Mouse (Mus musculus) stomach, embryonic 16.5 days (tissue): Measurements from ENCODE around the gene Hnf1b. TPM values are rescaled to one million over a fixed set of nuclear protein-coding genes. Genes with fewer than 3 reads are reported as not detected.

Source experiments
- ATAC-seq: fragments of 200-750 bp; cut with Nextera tagmentation; 2 replicates; pipeline ENCODE4 v1.8.0; 2017; ENCODE audit warnings: moderate number of reproducible peaks, moderate TSS enrichment; ENCODE audit not compliant: insufficient read depth, low FRiP score
- H3K27ac ChIP-seq: fragments of 300-500 bp; sonication (generic); 2 replicates; pipeline ENCODE4 v1.5.1; 2014; ENCODE audit warnings: low read length
- H3K27me3 ChIP-seq: fragments of 300-500 bp; sonication (generic); 2 replicates; pipeline ENCODE4 v1.6.1; 2014; ENCODE audit warnings: low read length, control low read depth, mixed read lengths; ENCODE audit not compliant: control insufficient read depth, insufficient read depth
- H3K36me3 ChIP-seq: fragments of 300-500 bp; sonication (generic); 2 replicates; pipeline ENCODE4 v1.6.1; 2014; ENCODE audit warnings: low read length; ENCODE audit not compliant: control insufficient read depth, insufficient read depth
- H3K4me1 ChIP-seq: fragments of 300-500 bp; sonication (generic); 2 replicates; pipeline ENCODE4 v1.6.1; 2014; ENCODE audit warnings: low read length, control low read depth, mixed read lengths; ENCODE audit not compliant: control insufficient read depth, insufficient read depth
- H3K4me2 ChIP-seq: fragments of 300-500 bp; sonication (generic); 2 replicates; pipeline ENCODE4 v1.6.1; 2014; ENCODE audit warnings: low read depth, low read length, mixed read lengths
- H3K4me3 ChIP-seq: fragments of 300-500 bp; sonication (generic); replicated peaks from 2 replicates; pipeline ENCODE4 v1.5.1; 2014; ENCODE audit warnings: mild to moderate bottlenecking, low read length
- H3K9ac ChIP-seq: fragments of 300-500 bp; sonication (generic); 2 replicates; pipeline ENCODE4 v1.6.1; 2014; ENCODE audit warnings: low read length
- H3K9me3 ChIP-seq: fragments of 300-500 bp; sonication (generic); replicated peaks from 2 replicates; pipeline ENCODE4 v1.6.1; 2016; ENCODE audit warnings: low read length, control low read depth; ENCODE audit not compliant: control insufficient read depth
- WGBS: fragments of 180-500 bp; shearing (Covaris S2); extraction: QIAGEN DNeasy Blood & Tissue Kit; methylation state at CpG from one replicate; pipeline ENCODE4 v1.1.7; 2014; 5-methylcytosine and 5-hydroxymethylcytosine counted together
- polyA plus RNA-seq: library from polyadenylated mRNA; unstranded; fragments of >200 nt; fragmentation: Nextera tagmentation; extraction: Ambion mirVana; gene quantifications from 2 replicates; pipeline ENCODE4 v1.2.1, GENCODE M21; 2015

Gene Hnf1b
- polyA plus RNA-seq, 1 experiment from 2014 or later = 5.6 TPM

DNA sequence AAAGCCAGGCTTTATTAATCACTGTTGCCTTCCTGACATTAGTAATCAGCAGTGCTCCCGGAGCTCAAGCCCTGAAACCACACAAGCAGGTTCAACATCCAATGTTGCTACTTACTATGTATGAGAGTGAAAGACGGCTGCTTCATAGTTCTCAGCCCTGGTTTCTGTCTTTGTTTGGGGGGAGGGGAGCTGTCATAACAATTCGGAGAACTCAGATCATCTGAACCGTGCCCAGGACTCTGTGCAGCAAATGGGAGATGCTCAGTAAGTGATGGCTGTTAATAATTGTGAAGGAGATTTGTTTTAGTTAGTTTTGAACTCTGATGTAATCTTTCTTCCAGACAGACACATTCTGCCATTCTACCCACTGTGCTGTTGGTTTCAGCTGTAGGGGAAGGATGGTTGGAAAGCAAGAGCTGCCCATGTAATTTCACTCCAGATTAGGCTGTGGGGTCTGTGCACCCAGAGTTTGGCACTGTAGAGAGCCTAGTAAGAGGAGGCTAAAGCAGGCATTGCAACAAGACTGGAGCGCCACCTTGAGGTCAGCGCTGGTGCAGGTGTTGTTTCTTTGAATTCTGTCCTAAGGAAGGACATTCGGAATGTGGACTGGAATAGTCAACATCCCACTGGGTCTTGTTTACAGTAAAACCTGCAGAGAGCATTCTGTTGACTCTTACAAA lies 86.3 kb downstream of the Hnf1b start:
- H3K9me3 ChIP-seq = no peaks in the 10 kb centered on the region
- no peak overlapping the region for H3K9ac ChIP-seq
- no peak overlapping the region for H3K27ac ChIP-seq
- H3K4me1 ChIP-seq = no peaks in the 10 kb centered on the region
- H3K4me2 ChIP-seq = no peak overlapping the region
- ATAC-seq = no peak
- 7% methylated on average over 7 of the region's 7 CpGs for WGBS
- H3K4me3 ChIP-seq = no peak overlapping the region
- H3K27me3 ChIP-seq = no peaks in the 10 kb centered on the region
- H3K36me3 ChIP-seq = no peaks in the 10 kb centered on the region

DNA sequence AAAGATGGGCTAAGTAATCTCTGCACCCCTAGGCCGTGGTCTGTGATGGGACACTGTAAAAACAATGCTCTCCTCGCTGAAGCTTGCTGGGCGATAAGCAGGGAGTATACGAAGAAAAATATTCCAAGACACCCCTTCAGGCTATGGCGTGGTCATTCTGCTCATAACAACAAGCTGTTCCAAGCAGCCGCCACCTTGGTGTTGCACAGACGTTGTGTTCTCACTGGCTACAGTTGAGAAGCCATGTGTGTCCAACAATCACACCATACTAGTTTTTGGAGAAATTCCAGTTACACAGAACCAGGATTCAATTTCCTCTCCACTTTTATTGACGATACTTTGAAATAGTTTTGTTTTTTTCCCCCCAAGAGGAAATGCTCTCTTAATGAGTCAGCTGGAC lies 88.7 kb downstream of the Hnf1b start:
- Histone ChIP-seq H3K9me3 (no peaks in the 10 kb centered on the region), H3K4me3 (no peak overlapping the region), H3K27me3 (no peaks in the 10 kb centered on the region), H3K9ac (no peak overlapping the region), H3K4me1 (peaks cover 5% of the 10 kb centered on the region; the same call in 1 of the 2 replicates), H3K27ac (no peak overlapping the region), H3K36me3 (no peaks in the 10 kb centered on the region), H3K4me2 (no peak overlapping the region)
- WGBS = 75% methylated on average over 8 of the region's 8 CpGs
- ATAC-seq = no peak

DNA sequence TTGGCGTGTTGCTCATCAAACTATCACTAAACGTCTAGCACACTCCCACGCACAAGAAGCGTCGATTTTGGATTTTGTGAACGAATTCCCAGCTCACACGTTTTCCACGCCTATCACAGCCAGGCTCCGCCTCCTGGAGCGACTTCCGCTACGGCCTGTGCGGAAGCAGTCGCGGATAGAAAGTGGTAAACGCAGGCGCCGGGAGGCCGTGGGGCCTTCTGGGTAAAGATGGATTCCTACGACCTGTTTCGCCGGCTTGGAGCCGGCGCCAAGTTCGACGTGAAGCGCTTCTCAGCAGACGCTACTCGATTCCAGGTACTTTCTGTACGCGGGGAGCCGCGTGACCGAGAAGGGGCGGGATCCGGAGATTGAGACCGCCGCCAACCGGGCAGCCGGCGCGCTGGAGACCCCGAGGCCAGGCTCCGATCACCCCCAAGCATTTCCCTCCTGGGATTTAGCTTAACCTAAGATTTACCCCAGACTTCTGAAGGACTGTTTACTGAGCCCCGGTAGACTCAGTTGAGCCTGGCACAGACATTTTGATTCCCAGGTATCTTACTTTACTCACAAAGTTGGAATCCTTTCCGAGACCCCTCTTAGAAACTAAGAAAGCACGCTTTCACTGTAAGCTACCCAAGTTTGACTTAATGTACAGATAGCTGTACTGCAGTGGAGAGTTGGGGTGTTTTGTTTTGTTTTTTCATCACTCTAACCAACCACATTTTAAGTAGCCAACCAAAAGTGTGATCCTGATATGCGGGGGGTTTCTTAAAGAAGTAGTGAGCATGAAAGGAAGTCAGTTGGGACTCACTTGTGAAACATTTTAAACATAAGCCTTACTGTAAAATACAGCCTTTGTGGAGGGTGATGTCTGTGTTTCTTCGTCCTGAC lies 92.3 kb downstream of the Hnf1b start, which contains the start of gene Ddx52:
Gene Ddx52, plus strand, starts transcription at position 113 of the 891 bp plus-strand sequence.
- Histone ChIP-seq H3K4me1 (peaks cover 5% of the 10 kb centered on the region; the same call in 1 of the 2 replicates), H3K27me3 (no peaks in the 10 kb centered on the region), H3K9ac (peak within 1 kb of the TSS; percentile 94), H3K4me2 (peak within 1 kb of the TSS; percentile 77), H3K36me3 (peaks cover 15% of the 10 kb centered on the region), H3K9me3 (no peaks in the 10 kb centered on the region), H3K4me3 (peak within 1 kb of the TSS; percentile 84), H3K27ac (peak within 1 kb of the TSS; percentile 76)
- WGBS = under 1% methylated on average over 49 of the region's 49 CpGs
- peak; percentile 94 for ATAC-seq

Other genes starting within 250 kb of the Hnf1b start
- gene Rpl9-ps1, start 204.4 kb upstream of the Hnf1b start, polyA plus RNA-seq = not detected in 2 replicates
- 0.62 and 0.84 TPM in 2 replicates for gene Ccl3, start 200.7 kb upstream of the Hnf1b start, polyA plus RNA-seq
- 1.1 TPM in 1 of 2 replicates, not detected in the other for gene Ccl4, start 187.5 kb upstream of the Hnf1b start, polyA plus RNA-seq
- gene Wfdc17, start 146.1 kb upstream of the Hnf1b start, polyA plus RNA-seq = 1.9 and 4.7 TPM in 2 replicates
- gene Wfdc18, start 141.0 kb upstream of the Hnf1b start, polyA plus RNA-seq = 0.66 TPM in 1 of 2 replicates, not detected in the other
- 5.6 and 11.0 TPM in 2 replicates for gene Wfdc21, start 103.1 kb upstream of the Hnf1b start, polyA plus RNA-seq
- 18.5 and 19.6 TPM in 2 replicates for gene Heatr6, start 96.4 kb upstream of the Hnf1b start, polyA plus RNA-seq
- 24.0 and 27.4 TPM in 2 replicates for gene Ddx52, start 92.0 kb downstream of the Hnf1b start, polyA plus RNA-seq
- gene Synrg, start 114.4 kb downstream of the Hnf1b start, polyA plus RNA-seq = 11.7 and 12.8 TPM in 2 replicates
- gene Dusp14, start 219.2 kb downstream of the Hnf1b start, polyA plus RNA-seq = 19.4 and 24.0 TPM in 2 replicates